Mouse (Mus musculus) midbrain, embryonic 12.5 days (tissue): ENCODE results near the gene Zswim3. TPM values are rescaled to one million over a fixed set of nuclear protein-coding genes. Genes with fewer than 3 reads are reported as not detected.
"Not testable (repeated sequence)": the region's sequence is repeated elsewhere in the genome, so short reads cannot be mapped to it uniquely, and the experiment has no call there.

Source experiments
- ATAC-seq: fragments of 200-750 bp; cut with Nextera tagmentation; 2 replicates; pipeline ENCODE4 v1.8.0; 2017; ENCODE audit warnings: low read depth, moderate TSS enrichment, moderate library complexity; ENCODE audit not compliant: low FRiP score
- H3K27ac ChIP-seq: fragments of 300-500 bp; sonication (generic); replicated peaks from 2 replicates; pipeline ENCODE4 v1.5.1; 2016; ENCODE audit warnings: mild to moderate bottlenecking
- H3K27me3 ChIP-seq: fragments of 300-500 bp; sonication (generic); 2 replicates; pipeline ENCODE4 v1.6.1; 2016; ENCODE audit warnings: mild to moderate bottlenecking
- H3K36me3 ChIP-seq: fragments of 300-500 bp; sonication (generic); 2 replicates; pipeline ENCODE4 v1.6.1; 2016
- H3K4me1 ChIP-seq: fragments of 300-500 bp; sonication (generic); 2 replicates; pipeline ENCODE4 v1.6.1; 2016
- H3K4me2 ChIP-seq: fragments of 300-500 bp; sonication (generic); replicated peaks from 2 replicates; pipeline ENCODE4 v1.6.1; 2016; ENCODE audit warnings: mild to moderate bottlenecking, moderate library complexity
- H3K4me3 ChIP-seq: fragments of 300-500 bp; sonication (generic); 2 replicates; pipeline ENCODE4 v1.5.1; 2016; ENCODE audit warnings: mild to moderate bottlenecking
- H3K9ac ChIP-seq: fragments of 300-500 bp; sonication (generic); replicated peaks from 2 replicates; pipeline ENCODE4 v1.6.1; 2016; ENCODE audit warnings: mild to moderate bottlenecking, moderate library complexity
- H3K9me3 ChIP-seq: fragments of 300-500 bp; sonication (generic); 2 replicates; pipeline ENCODE4 v1.6.1; 2016; ENCODE audit warnings: mild to moderate bottlenecking
- WGBS: fragments of 180-500 bp; shearing (Covaris S2); methylation state at CpG from one replicate; pipeline ENCODE4 v1.1.7; 2016; 5-methylcytosine and 5-hydroxymethylcytosine counted together
- polyA plus RNA-seq: library from polyadenylated mRNA; unstranded; fragments of >200 nt; fragmentation: Nextera tagmentation; extraction: Ambion mirVana; gene quantifications from 2 replicates; pipeline ENCODE4 v1.2.1, GENCODE M21; 2016

Gene Zswim3
- polyA plus RNA-seq, 1 experiment from 2014 or later = 12.1 TPM

- H3K4me3 ChIP-seq = no peak overlapping the region
- no peaks in the 10 kb centered on the region for H3K9me3 ChIP-seq
- no peaks in the 10 kb centered on the region for H3K36me3 ChIP-seq
- H3K4me2 ChIP-seq = no peak overlapping the region
- no peak for ATAC-seq
- no peak overlapping the region for H3K27ac ChIP-seq
- WGBS = 56% methylated on average over 2 of the region's 2 CpGs
- no peak overlapping the region for H3K9ac ChIP-seq
- H3K27me3 ChIP-seq = peaks cover 46% of the 10 kb centered on the region
- peaks cover 22% of the 10 kb centered on the region for H3K4me1 ChIP-seq
Observed at GRCm38 (mm10) chr2:164859155-164859554, 54.3 kb downstream of the Zswim3 start.

DNA sequence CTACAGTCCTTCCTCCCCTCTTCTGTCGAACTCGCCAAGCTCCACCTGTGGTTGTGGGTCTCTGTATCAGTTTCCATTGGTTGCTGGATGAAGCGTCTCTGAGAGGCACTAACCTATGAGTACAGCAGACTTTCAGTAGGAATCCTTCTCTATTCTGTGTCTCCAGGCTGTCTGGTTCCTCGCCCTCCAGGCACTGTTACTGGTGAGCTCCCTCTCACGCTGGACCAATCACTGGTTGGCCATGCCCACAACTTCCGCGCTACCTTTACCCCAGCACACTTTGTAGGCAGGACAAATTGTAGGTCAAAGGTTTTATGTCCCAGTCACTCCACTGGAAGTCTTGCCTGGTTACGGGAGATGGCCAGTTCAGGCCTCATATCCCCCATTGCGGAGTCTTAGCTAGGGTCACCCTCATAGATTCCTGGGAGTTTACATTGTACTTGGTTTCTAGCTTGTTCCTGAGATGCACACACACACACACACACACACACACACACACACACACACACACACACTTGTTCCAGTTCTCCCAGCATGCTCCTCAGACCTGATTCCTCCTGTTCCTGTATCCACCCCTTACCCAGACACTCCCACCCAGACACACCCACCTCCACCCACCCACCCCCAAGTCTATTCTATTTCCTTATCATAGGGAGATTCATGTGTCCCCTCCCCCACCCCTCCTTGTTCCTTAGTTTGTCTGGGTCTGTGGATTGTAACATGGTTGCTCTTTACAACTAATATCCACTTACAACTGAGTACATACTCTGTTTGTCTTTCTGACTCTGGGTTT, 54.9 kb downstream of the Zswim3 start:
- ATAC-seq = no peak
- H3K27me3 ChIP-seq = peaks cover 43% of the 10 kb centered on the region
- 58% methylated on average over 9 of the region's 9 CpGs for WGBS

DNA sequence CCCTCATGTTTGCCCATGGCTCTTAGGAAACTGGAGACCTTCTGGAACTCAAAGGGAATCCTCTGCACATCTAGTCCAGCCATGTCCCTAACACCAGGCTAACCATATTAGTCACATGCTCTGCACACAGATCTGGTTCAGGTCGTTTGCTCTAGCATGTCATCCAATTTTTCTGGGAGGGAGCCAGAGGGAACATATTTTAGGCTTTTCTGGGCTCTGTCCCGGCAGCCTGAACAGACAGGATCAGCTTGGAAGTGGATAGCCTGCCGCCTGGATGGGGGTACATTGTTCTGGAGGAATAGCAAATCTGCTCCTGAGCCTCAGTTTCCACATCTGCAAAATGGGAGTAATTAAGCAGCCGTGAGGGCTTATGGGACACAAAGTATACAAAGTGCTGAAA, 56.2 kb downstream of the Zswim3 start:
- no peak overlapping the region for H3K4me3 ChIP-seq
- WGBS = 77% methylated on average over 4 of the region's 4 CpGs
- no peak overlapping the region for H3K4me2 ChIP-seq

More for the DNA sequence above, 54.9 kb downstream of the Zswim3 start:
- Histone ChIP-seq H3K9ac (no peak overlapping the region), H3K4me1 (peaks cover 22% of the 10 kb centered on the region), H3K27ac (no peak overlapping the region), H3K4me2 (no peak overlapping the region), H3K9me3 (no peaks in the 10 kb centered on the region), H3K4me3 (no peak overlapping the region), H3K36me3 (no peaks in the 10 kb centered on the region)

GRCm38 (mm10) chr2:164862179-164862861, 57.4 kb downstream of the Zswim3 start:
- H3K27me3 ChIP-seq = peaks cover 26% of the 10 kb centered on the region
- no peak overlapping the region for H3K4me3 ChIP-seq
- H3K9ac ChIP-seq = no peak overlapping the region
- no peak overlapping the region for H3K4me2 ChIP-seq
- peaks cover 10% of the 10 kb centered on the region for H3K4me1 ChIP-seq
- H3K27ac ChIP-seq = no peak overlapping the region; the same call in 1 of the 2 replicates
- no peaks in the 10 kb centered on the region for H3K9me3 ChIP-seq
- no peak for ATAC-seq
- WGBS = 65% methylated on average over 9 of the region's 9 CpGs
- H3K36me3 ChIP-seq = no peaks in the 10 kb centered on the region

More for the DNA sequence above, 56.2 kb downstream of the Zswim3 start:
- peaks cover 22% of the 10 kb centered on the region for H3K4me1 ChIP-seq
- no peaks in the 10 kb centered on the region for H3K36me3 ChIP-seq
- ATAC-seq = no peak
- peaks cover 36% of the 10 kb centered on the region for H3K27me3 ChIP-seq
- no peak overlapping the region for H3K27ac ChIP-seq
- no peaks in the 10 kb centered on the region for H3K9me3 ChIP-seq
- H3K9ac ChIP-seq = no peak overlapping the region

DNA sequence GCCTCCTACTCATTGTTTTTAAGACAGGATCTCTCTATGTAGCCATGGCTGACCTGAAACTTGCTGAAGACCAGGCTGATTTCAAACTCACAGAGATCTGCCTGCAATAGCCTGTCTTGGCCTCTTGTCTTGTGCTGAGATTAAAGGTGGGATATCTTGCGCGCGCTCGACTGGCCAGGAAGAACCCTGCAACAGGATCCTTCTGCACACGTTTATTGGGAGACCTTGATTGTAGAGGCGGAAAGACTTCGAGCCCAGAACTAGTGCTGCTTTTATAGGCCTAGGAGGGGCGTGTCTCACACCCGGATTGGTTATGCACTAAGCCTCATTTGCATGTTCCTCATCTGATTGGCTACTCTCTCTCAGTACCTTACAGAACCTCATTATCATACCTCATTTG, 58.5 kb downstream of the Zswim3 start:
- peaks cover 15% of the 10 kb centered on the region for H3K27me3 ChIP-seq
- H3K4me1 ChIP-seq, H3K9me3 ChIP-seq, H3K27ac ChIP-seq, H3K9ac ChIP-seq, ATAC-seq, H3K4me3 ChIP-seq, H3K36me3 ChIP-seq, H3K4me2 ChIP-seq: not testable (repeated sequence)
- WGBS = 95% methylated on average over 8 of the region's 9 CpGs

GRCm38 (mm10) chr2:164864593-164864992, 59.7 kb downstream of the Zswim3 start:
- no peak for ATAC-seq
- Histone ChIP-seq H3K4me3 (no peak overlapping the region), H3K27me3 (peaks cover 5% of the 10 kb centered on the region), H3K4me1 (no peaks in the 10 kb centered on the region; the same call in 1 of the 2 replicates), H3K36me3 (no peaks in the 10 kb centered on the region), H3K9me3 (0 out of 2 replicates have a peak, but pooled peaks cover 4% of the 10 kb centered on the region), H3K27ac (no peak overlapping the region), H3K9ac (no peak overlapping the region), H3K4me2 (no peak overlapping the region)
- WGBS = 84% methylated on average over 4 of the region's 4 CpGs

- no peak overlapping the region for H3K4me2 ChIP-seq
- H3K4me3 ChIP-seq = no peak overlapping the region
- ATAC-seq = no peak
- 71% methylated on average over 16 of the region's 16 CpGs for WGBS
- H3K4me1 ChIP-seq = no peaks in the 10 kb centered on the region; the same call in 1 of the 2 replicates
- H3K27ac ChIP-seq = no peak overlapping the region
- 0 out of 2 replicates have a peak, but pooled peaks cover 4% of the 10 kb centered on the region for H3K9me3 ChIP-seq
- no peaks in the 10 kb centered on the region for H3K27me3 ChIP-seq
- no peaks in the 10 kb centered on the region for H3K36me3 ChIP-seq
- H3K9ac ChIP-seq = no peak overlapping the region
Observed at GRCm38 (mm10) chr2:164866741-164867551, 62.0 kb downstream of the Zswim3 start.

- H3K27ac ChIP-seq = no peak overlapping the region
- H3K9me3 ChIP-seq = 0 out of 2 replicates have a peak, but pooled peaks cover 4% of the 10 kb centered on the region
- no peaks in the 10 kb centered on the region for H3K27me3 ChIP-seq
- no peak overlapping the region for H3K4me3 ChIP-seq
- H3K4me2 ChIP-seq = no peak overlapping the region
- H3K9ac ChIP-seq = no peak overlapping the region
- H3K36me3 ChIP-seq = no peaks in the 10 kb centered on the region
- ATAC-seq = no peak
- no peaks in the 10 kb centered on the region for H3K4me1 ChIP-seq
- 92% methylated on average over 7 of the region's 7 CpGs for WGBS
Observed at GRCm38 (mm10) chr2:164867566-164867965, 62.7 kb downstream of the Zswim3 start.

- Histone ChIP-seq H3K27ac (no peak overlapping the region), H3K4me2 (no peak overlapping the region), H3K9me3 (0 out of 2 replicates have a peak, but pooled peaks cover 4% of the 10 kb centered on the region), H3K27me3 (no peaks in the 10 kb centered on the region), H3K9ac (no peak overlapping the region), H3K4me1 (no peaks in the 10 kb centered on the region), H3K36me3 (no peaks in the 10 kb centered on the region), H3K4me3 (no peak overlapping the region)
- 82% methylated on average over 7 of the region's 7 CpGs for WGBS
- no peak for ATAC-seq
Observed at GRCm38 (mm10) chr2:164868491-164868890, 63.6 kb downstream of the Zswim3 start.
